Mouse (Mus musculus) liver, embryonic 18 days (tissue): ENCODE measurements around the gene Dpy19l2. TPM values are rescaled to one million over a fixed set of nuclear protein-coding genes. Genes with fewer than 3 reads are reported as not detected.

Source experiments
- polyA plus RNA-seq: library from polyadenylated mRNA; depleted of rRNA; stranded (reverse); fragments of >200 nt; gene quantifications from 2 replicates; pipeline ENCODE4 v1.2.3, GENCODE M21; 2012; rRNA removed

Dpy19l2 gene
- not detected in 2 replicates for polyA plus RNA-seq

GRCm38 (mm10) chr9:24695700-24696404 is at the start of gene Dpy19l2:
Gene Dpy19l2 (minus strand): TSS chr9:24696293.

GRCm38 (mm10) chr9:24624896-24625295 is 71.2 kb downstream of the Dpy19l2 start, which contains the start of gene Cypt4:
Gene Cypt4 (plus strand): TSS chr9:24625196.

Other genes starting within 250 kb of the Dpy19l2 start
- gene Dpy19l1, start 193.2 kb downstream of the Dpy19l2 start, polyA plus RNA-seq: 13.9 and 17.5 TPM in 2 replicates
- gene Cypt4, start 71.1 kb downstream of the Dpy19l2 start, polyA plus RNA-seq: not detected in 2 replicates
- gene Tbx20, start 78.0 kb upstream of the Dpy19l2 start, polyA plus RNA-seq: 0.44 and 0.52 TPM in 2 replicates